Mouse (Mus musculus): ENCODE data around the gene Pepd. TPM values are rescaled to one million over a fixed set of nuclear protein-coding genes. Genes with fewer than 3 reads are reported as not detected.

The Pepd gene
- polyA plus RNA-seq, 1 experiment from 2014 or later = 44.5 TPM

- no peak overlapping the region for H3K9ac ChIP-seq (replicated peaks; ENCODE audit: low read depth)
- DNase-seq (ENCODE audit: low spot score) = no peak
- no peak for TF ChIP-seq CTCF (IDR thresholded peaks at IDR 0.05)
- TF ChIP-seq EP300 (IDR thresholded peaks at IDR 0.05) = no peak
- no peaks in the 10 kb centered on the region for H3K9me3 ChIP-seq (ENCODE audit: low read length)
- ATAC-seq = no peak
- H3K4me2 ChIP-seq (replicated peaks; ENCODE audit: low read depth, low read length) = no peak overlapping the region
- H3K27me3 ChIP-seq (replicated peaks; ENCODE audit: insufficient read depth, low read length) = no peaks in the 10 kb centered on the region
- WGBS = 76% methylated on average over 4 of the region's 4 CpGs
- no peak overlapping the region for H3K27ac ChIP-seq (ENCODE audit: low read length)
- H3K36me3 ChIP-seq (ENCODE audit: insufficient read depth, low read length) = no peaks in the 10 kb centered on the region
- H3K4me1 ChIP-seq (ENCODE audit: insufficient read depth, low read depth, low read length) = no peaks in the 10 kb centered on the region
- no peak overlapping the region for H3K4me3 ChIP-seq (ENCODE audit: low read depth, low read length)
These were observed 71.7 kb downstream of the Pepd start for GRCm38 (mm10) chr7:34983702-34984475.

- Histone ChIP-seq H3K9me3 (ENCODE audit: low read length) (no peaks in the 10 kb centered on the region), H3K36me3 (ENCODE audit: insufficient read depth, low read length) (no peaks in the 10 kb centered on the region), H3K27ac (ENCODE audit: low read length) (no peak overlapping the region), H3K9ac (replicated peaks; ENCODE audit: low read depth) (no peak overlapping the region), H3K4me2 (replicated peaks; ENCODE audit: low read depth, low read length) (no peak overlapping the region), H3K4me3 (ENCODE audit: low read depth, low read length) (no peak overlapping the region), H3K4me1 (ENCODE audit: insufficient read depth, low read depth, low read length) (no peaks in the 10 kb centered on the region), H3K27me3 (replicated peaks; ENCODE audit: insufficient read depth, low read length) (no peaks in the 10 kb centered on the region)
- WGBS = 59% methylated on average over 11 of the region's 11 CpGs
- no peak for ATAC-seq
- no peak for DNase-seq (ENCODE audit: low spot score)
- no peak for TF ChIP-seq CTCF (IDR thresholded peaks at IDR 0.05)
- TF ChIP-seq EP300 (IDR thresholded peaks at IDR 0.05) = no peak
These were observed 72.5 kb downstream of the Pepd start for GRCm38 (mm10) chr7:34984526-34985133.

- WGBS = 73% methylated on average over 9 of the region's 9 CpGs
- no peak overlapping the region for H3K4me3 ChIP-seq (ENCODE audit: low read depth, low read length)
- H3K9me3 ChIP-seq (ENCODE audit: low read length) = no peaks in the 10 kb centered on the region
- no peaks in the 10 kb centered on the region for H3K27me3 ChIP-seq (replicated peaks; ENCODE audit: insufficient read depth, low read length)
- H3K9ac ChIP-seq (replicated peaks; ENCODE audit: low read depth) = no peak overlapping the region
- DNase-seq (ENCODE audit: low spot score) = no peak
- no peak overlapping the region for H3K4me2 ChIP-seq (replicated peaks; ENCODE audit: low read depth, low read length)
- TF ChIP-seq CTCF (IDR thresholded peaks at IDR 0.05) = no peak
- TF ChIP-seq EP300 (IDR thresholded peaks at IDR 0.05) = no peak
- H3K27ac ChIP-seq (ENCODE audit: low read length) = no peak overlapping the region
- no peaks in the 10 kb centered on the region for H3K36me3 ChIP-seq (ENCODE audit: insufficient read depth, low read length)
- no peak for ATAC-seq
- H3K4me1 ChIP-seq (ENCODE audit: insufficient read depth, low read depth, low read length) = no peaks in the 10 kb centered on the region
These were observed 73.0 kb downstream of the Pepd start for GRCm38 (mm10) chr7:34985216-34985615.

- H3K27ac ChIP-seq (ENCODE audit: low read length) = no peak overlapping the region
These were observed 73.5 kb downstream of the Pepd start for GRCm38 (mm10) chr7:34985646-34986045.

GRCm38 (mm10) chr7:34986575-34987150 lies 74.5 kb downstream of the Pepd start:
- Histone ChIP-seq H3K27me3 (replicated peaks; ENCODE audit: insufficient read depth, low read length) (no peaks in the 10 kb centered on the region), H3K4me2 (replicated peaks; ENCODE audit: low read depth, low read length) (no peak overlapping the region), H3K9ac (replicated peaks; ENCODE audit: low read depth) (no peak overlapping the region), H3K36me3 (ENCODE audit: insufficient read depth, low read length) (no peaks in the 10 kb centered on the region), H3K27ac (ENCODE audit: low read length) (no peak overlapping the region), H3K4me3 (ENCODE audit: low read depth, low read length) (no peak overlapping the region), H3K9me3 (ENCODE audit: low read length) (no peaks in the 10 kb centered on the region), H3K4me1 (ENCODE audit: insufficient read depth, low read depth, low read length) (no peaks in the 10 kb centered on the region)
- DNase-seq (ENCODE audit: low spot score) = no peak
- 62% methylated on average over 7 of the region's 7 CpGs for WGBS
- no peak for ATAC-seq
- no peak for TF ChIP-seq CTCF (IDR thresholded peaks at IDR 0.05)
- TF ChIP-seq EP300 (IDR thresholded peaks at IDR 0.05) = no peak

More at GRCm38 (mm10) chr7:34985646-34986045, 73.5 kb downstream of the Pepd start:
- Histone ChIP-seq H3K4me2 (replicated peaks; ENCODE audit: low read depth, low read length) (no peak overlapping the region), H3K27me3 (replicated peaks; ENCODE audit: insufficient read depth, low read length) (no peaks in the 10 kb centered on the region), H3K4me1 (ENCODE audit: insufficient read depth, low read depth, low read length) (no peaks in the 10 kb centered on the region), H3K9ac (replicated peaks; ENCODE audit: low read depth) (no peak overlapping the region), H3K4me3 (ENCODE audit: low read depth, low read length) (no peak overlapping the region), H3K9me3 (ENCODE audit: low read length) (no peaks in the 10 kb centered on the region), H3K36me3 (ENCODE audit: insufficient read depth, low read length) (no peaks in the 10 kb centered on the region)
- no peak for DNase-seq (ENCODE audit: low spot score)
- peak; percentile 40 for ATAC-seq
- TF ChIP-seq CTCF (IDR thresholded peaks at IDR 0.05) (no peak), EP300 (IDR thresholded peaks at IDR 0.05) (no peak)

- whole genome bisulfite sequencing = 51% methylated on average over 6 of the region's 6 CpGs
- Histone ChIP-seq H3K9me3 (ENCODE audit: low read length) (no peaks in the 10 kb centered on the region), H3K36me3 (ENCODE audit: insufficient read depth, low read length) (no peaks in the 10 kb centered on the region), H3K4me2 (replicated peaks; ENCODE audit: low read depth, low read length) (no peak overlapping the region), H3K27ac (ENCODE audit: low read length) (no peak overlapping the region), H3K9ac (replicated peaks; ENCODE audit: low read depth) (no peak overlapping the region), H3K4me1 (ENCODE audit: insufficient read depth, low read depth, low read length) (no peaks in the 10 kb centered on the region), H3K4me3 (ENCODE audit: low read depth, low read length) (no peak overlapping the region), H3K27me3 (replicated peaks; ENCODE audit: insufficient read depth, low read length) (no peaks in the 10 kb centered on the region)
- TF ChIP-seq CTCF (IDR thresholded peaks at IDR 0.05) = no peak
- no peak for TF ChIP-seq EP300 (IDR thresholded peaks at IDR 0.05)
- ATAC-seq = no peak
- no peak for DNase-seq (ENCODE audit: low spot score)
These were observed 75.1 kb downstream of the Pepd start for GRCm38 (mm10) chr7:34987258-34987657.
